8 mouse cellular contexts compared by ENCODE assay signal in genomic region chr17:28013259-28013875, GRCm38 (mm10).
DNase-seq lines count a peak whose midpoint lies in the region; ATAC-seq and TF ChIP-seq lines count a peak whose summit lies in the region.

No protein-coding gene starts in this region.

- H3K9me3 ChIP-seq in hindbrain, embryonic 11.5 days (ENCODE audit: control insufficient read depth, low read length), result no peaks in the 10 kb centered on the region

- ATAC-seq in erythroblast, adult 5-6 weeks (replicated peaks; ENCODE audit: low FRiP score, poor library complexity, severe bottlenecking), result peak; percentile 73
- ATAC-seq in hindbrain, embryonic 11.5 days (ENCODE audit: low FRiP score), result peak; percentile 86

- intact Hi-C loops in left cerebral cortex, postnatal 4 days (cut with DNase I), result no loop called here

- no peaks in the 10 kb centered on the region for H3K27me3 ChIP-seq in hindbrain, embryonic 11.5 days (ENCODE audit: control insufficient read depth, insufficient read depth, low read length)
- no peaks in the 10 kb centered on the region for H3K27me3 ChIP-seq in spleen, adult 2 months (ENCODE audit: control insufficient read depth, insufficient read depth, low read length)

- H3K4me1 ChIP-seq in hindbrain, embryonic 11.5 days (replicated peaks; ENCODE audit: control insufficient read depth, insufficient read depth, low read length), result peaks cover 9% of the 10 kb centered on the region
- peaks cover 31% of the 10 kb centered on the region for H3K4me1 ChIP-seq in spleen, adult 2 months (ENCODE audit: control insufficient read depth, insufficient read depth, insufficient read length)

- DNase-seq in CD4-positive, CD25-positive, alpha-beta regulatory T cell, adult 2 months (ENCODE audit: low read depth, low spot score), result peak; percentile 93
- DNase-seq in R1 (ENCODE audit: low read depth, low spot score), result peak; percentile 94
- peak; percentile 83 for DNase-seq in hindbrain, embryonic 11.5 days (ENCODE audit: low spot score)
- DNase-seq in left cerebral cortex, postnatal 4 days, result peak; percentile 55
- peak; percentile 90 for DNase-seq in mesoderm, embryonic 11.5 days (ENCODE audit: low read depth, low spot score)
- peak; percentile 77 to 86 for DNase-seq in spleen, adult 2 months (ENCODE audit: low read depth in 1 of 2, low spot score in 2 of 2)
- no peak for DNase-seq in layer of hippocampus, adult 11-12 months (ENCODE audit: low spot score)

- peak; percentile 44; the same call in 1 of the 2 replicates for TF ChIP-seq POLR2A in spleen, adult 2 months (IDR thresholded peaks at IDR 0.05; ENCODE audit: low read depth, low read length)

- no peak overlapping the region; the same call in 1 of the 2 replicates for H3K4me2 ChIP-seq in hindbrain, embryonic 11.5 days (replicated peaks; ENCODE audit: low read depth, low read length)

- H3K9ac ChIP-seq in hindbrain, embryonic 11.5 days (ENCODE audit: low read depth, low read length), result no peak overlapping the region

- H3K27ac ChIP-seq in hindbrain, embryonic 11.5 days (ENCODE audit: low read depth, low read length), result peak overlapping the region; percentile 11; the same call in 1 of the 2 replicates
- H3K27ac ChIP-seq in spleen, adult 2 months (ENCODE audit: insufficient read depth, low read length), result peak overlapping the region; percentile 48

- TF ChIP-seq CTCF in spleen, adult 2 months (IDR thresholded peaks at IDR 0.05; ENCODE audit: extremely low read depth, insufficient read depth, insufficient read length, insufficient replicate concordance), result peak; percentile 70; the same call in 1 of the 2 replicates

- no peak overlapping the region for H3K4me3 ChIP-seq in hindbrain, embryonic 11.5 days (ENCODE audit: low read depth, low read length)
- H3K4me3 ChIP-seq in spleen, adult 2 months (ENCODE audit: extremely low read depth, insufficient read depth, insufficient read length), result peak overlapping the region; percentile 17; the same call in 1 of the 2 replicates

- no peaks in the 10 kb centered on the region for H3K36me3 ChIP-seq in hindbrain, embryonic 11.5 days (ENCODE audit: control insufficient read depth, insufficient read depth, low read length)
- H3K36me3 ChIP-seq in spleen, adult 2 months (ENCODE audit: control insufficient read depth, insufficient read depth, low read length), result no peaks in the 10 kb centered on the region

- 17% methylated on average over 12 of the region's 12 CpGs for WGBS in hindbrain, embryonic 11.5 days
- WGBS in spleen, adult 2 months, result 12% methylated on average over 12 of the region's 12 CpGs
